Mouse (Mus musculus) limb, embryonic 13.5 days (tissue): ENCODE measurements around the gene Zscan10. TPM values are rescaled to one million over a fixed set of nuclear protein-coding genes. Genes with fewer than 3 reads are reported as not detected.

ENCODE experiments used
- ATAC-seq: fragments of 200-750 bp; cut with Nextera tagmentation; 2 replicates; pipeline ENCODE4 v1.8.0; 2017; ENCODE audit warnings: low read depth, moderate number of reproducible peaks, moderate TSS enrichment; ENCODE audit not compliant: low FRiP score
- H3K27ac ChIP-seq: fragments of 300-500 bp; sonication (generic); 2 replicates; pipeline ENCODE4 v1.5.1; 2015; ENCODE audit warnings: inconsistent platforms, mild to moderate bottlenecking, moderate library complexity
- H3K27me3 ChIP-seq: fragments of 300-500 bp; sonication (generic); 2 replicates; pipeline ENCODE4 v1.6.1; 2015; ENCODE audit warnings: mild to moderate bottlenecking, inconsistent platforms
- H3K36me3 ChIP-seq: fragments of 300-500 bp; sonication (generic); 2 replicates; pipeline ENCODE4 v1.6.1; 2015; ENCODE audit warnings: inconsistent platforms, mild to moderate bottlenecking, moderate library complexity
- H3K4me1 ChIP-seq: fragments of 300-500 bp; sonication (generic); 2 replicates; pipeline ENCODE4 v1.6.1; 2015; ENCODE audit warnings: inconsistent platforms
- H3K4me2 ChIP-seq: fragments of 300-500 bp; sonication (generic); replicated peaks from 2 replicates; pipeline ENCODE4 v1.6.1; 2015; ENCODE audit warnings: inconsistent platforms, mild to moderate bottlenecking, moderate library complexity
- H3K4me3 ChIP-seq: fragments of 300-500 bp; sonication (generic); 2 replicates; pipeline ENCODE4 v1.5.1; 2015; ENCODE audit warnings: moderate library complexity, mild to moderate bottlenecking, inconsistent platforms
- H3K9ac ChIP-seq: fragments of 300-500 bp; sonication (generic); 2 replicates; pipeline ENCODE4 v1.6.1; 2015; ENCODE audit warnings: mild to moderate bottlenecking, inconsistent platforms
- H3K9me3 ChIP-seq: fragments of 300-500 bp; sonication (generic); 2 replicates; pipeline ENCODE4 v1.6.1; 2016; ENCODE audit warnings: inconsistent platforms
- WGBS: fragments of 180-500 bp; shearing (Covaris S2); methylation state at CpG from one replicate; pipeline ENCODE4 v1.1.7; 2015; 5-methylcytosine and 5-hydroxymethylcytosine counted together
- polyA plus RNA-seq: library from polyadenylated mRNA; unstranded; fragments of >200 nt; fragmentation: Nextera tagmentation; extraction: Ambion mirVana; gene quantifications from 2 replicates; pipeline ENCODE4 v1.2.1, GENCODE M21; 2015

Zscan10 gene
- polyA plus RNA-seq, 1 experiment from 2014 or later = 0.57 TPM

GRCm38 (mm10) chr17:23566787-23567186, 33.9 kb upstream of the Zscan10 start:
- H3K36me3 ChIP-seq = no peaks in the 10 kb centered on the region
- H3K27ac ChIP-seq = no peak overlapping the region
- H3K27me3 ChIP-seq = no peaks in the 10 kb centered on the region
- H3K4me3 ChIP-seq = no peak overlapping the region
- H3K9me3 ChIP-seq = no peaks in the 10 kb centered on the region
- no peak for ATAC-seq
- 55% methylated on average over 5 of the region's 5 CpGs for WGBS
- peaks cover 15% of the 10 kb centered on the region for H3K4me1 ChIP-seq
- no peak overlapping the region for H3K9ac ChIP-seq
- no peak overlapping the region for H3K4me2 ChIP-seq

GRCm38 (mm10) chr17:23568370-23568769, 32.3 kb upstream of the Zscan10 start:
- peaks cover 10% of the 10 kb centered on the region for H3K36me3 ChIP-seq
- 40% methylated on average over 5 of the region's 5 CpGs for WGBS
- H3K4me1 ChIP-seq = peaks cover 9% of the 10 kb centered on the region
- no peak overlapping the region for H3K4me2 ChIP-seq
- no peak for ATAC-seq
- no peaks in the 10 kb centered on the region for H3K27me3 ChIP-seq
- no peak overlapping the region for H3K9ac ChIP-seq
- no peaks in the 10 kb centered on the region for H3K9me3 ChIP-seq
- no peak overlapping the region for H3K4me3 ChIP-seq
- no peak overlapping the region for H3K27ac ChIP-seq

- ATAC-seq = no peak
- Histone ChIP-seq H3K27ac (no peak overlapping the region), H3K4me2 (no peak overlapping the region), H3K27me3 (no peaks in the 10 kb centered on the region), H3K9ac (no peak overlapping the region), H3K9me3 (no peaks in the 10 kb centered on the region), H3K36me3 (peaks cover 27% of the 10 kb centered on the region), H3K4me1 (peaks cover 3% of the 10 kb centered on the region), H3K4me3 (no peak overlapping the region)
- WGBS = 45% methylated on average over 6 of the region's 6 CpGs
Measured at GRCm38 (mm10) chr17:23570017-23570416, 30.6 kb upstream of the Zscan10 start.

GRCm38 (mm10) chr17:23571084-23571483, 29.6 kb upstream of the Zscan10 start:
- no peaks in the 10 kb centered on the region for H3K27me3 ChIP-seq
- 11% methylated on average over 5 of the region's 5 CpGs for WGBS
- no peak for ATAC-seq
- no peak overlapping the region for H3K4me2 ChIP-seq
- H3K4me1 ChIP-seq = no peaks in the 10 kb centered on the region
- H3K27ac ChIP-seq = no peak overlapping the region
- H3K9me3 ChIP-seq = 0 out of 2 replicates have a peak, but pooled peaks cover under 1% of the 10 kb centered on the region
- H3K36me3 ChIP-seq = peaks cover 37% of the 10 kb centered on the region
- no peak overlapping the region for H3K9ac ChIP-seq
- H3K4me3 ChIP-seq = no peak overlapping the region

- Histone ChIP-seq H3K4me3 (no peak overlapping the region), H3K9me3 (0 out of 2 replicates have a peak, but pooled peaks cover 4% of the 10 kb centered on the region), H3K27ac (no peak overlapping the region), H3K27me3 (no peaks in the 10 kb centered on the region), H3K36me3 (peaks cover 47% of the 10 kb centered on the region), H3K9ac (no peak overlapping the region), H3K4me1 (no peaks in the 10 kb centered on the region), H3K4me2 (no peak overlapping the region)
- WGBS = 84% methylated on average over 6 of the region's 6 CpGs
- ATAC-seq = no peak
Measured at GRCm38 (mm10) chr17:23572059-23572458, 28.6 kb upstream of the Zscan10 start.

GRCm38 (mm10) chr17:23574130-23574529, 26.5 kb upstream of the Zscan10 start:
- H3K9ac ChIP-seq = no peak overlapping the region
- no peaks in the 10 kb centered on the region for H3K27me3 ChIP-seq
- 89% methylated on average over 8 of the region's 8 CpGs for whole genome bisulfite sequencing
- H3K4me3 ChIP-seq = no peak overlapping the region
- H3K4me2 ChIP-seq = no peak overlapping the region
- ATAC-seq = no peak
- 0 out of 2 replicates have a peak, but pooled peaks cover 4% of the 10 kb centered on the region for H3K9me3 ChIP-seq
- peaks cover 64% of the 10 kb centered on the region for H3K36me3 ChIP-seq
- no peaks in the 10 kb centered on the region for H3K4me1 ChIP-seq
- H3K27ac ChIP-seq = no peak overlapping the region

GRCm38 (mm10) chr17:23575951-23576552, 24.6 kb upstream of the Zscan10 start:
- peaks cover 84% of the 10 kb centered on the region for H3K36me3 ChIP-seq
- no peak for ATAC-seq

GRCm38 (mm10) chr17:23584786-23585185, 15.9 kb upstream of the Zscan10 start:
- H3K27me3 ChIP-seq = no peaks in the 10 kb centered on the region
- H3K36me3 ChIP-seq = peaks cover 36% of the 10 kb centered on the region
- H3K9me3 ChIP-seq = no peaks in the 10 kb centered on the region
- no peak overlapping the region for H3K27ac ChIP-seq
- peak overlapping the region; percentile 58 for H3K4me3 ChIP-seq
- H3K9ac ChIP-seq = peak overlapping the region; percentile 78
- H3K4me1 ChIP-seq = peaks cover 20% of the 10 kb centered on the region
- ATAC-seq = no peak
- peak overlapping the region; percentile 93 for H3K4me2 ChIP-seq
- 84% methylated on average over 8 of the region's 8 CpGs for WGBS

More at GRCm38 (mm10) chr17:23575951-23576552, 24.6 kb upstream of the Zscan10 start:
- no peak overlapping the region for H3K4me3 ChIP-seq
- H3K4me1 ChIP-seq = no peaks in the 10 kb centered on the region
- no peak overlapping the region for H3K4me2 ChIP-seq
- no peak overlapping the region for H3K9ac ChIP-seq
- H3K9me3 ChIP-seq = 0 out of 2 replicates have a peak, but pooled peaks cover 4% of the 10 kb centered on the region
- WGBS = 95% methylated on average over 38 of the region's 38 CpGs
- no peak overlapping the region for H3K27ac ChIP-seq
- H3K27me3 ChIP-seq = no peaks in the 10 kb centered on the region

GRCm38 (mm10) chr17:23585721-23586491, 14.8 kb upstream of the Zscan10 start:
- Histone ChIP-seq H3K36me3 (peaks cover 25% of the 10 kb centered on the region), H3K9me3 (no peaks in the 10 kb centered on the region), H3K4me2 (peak overlapping the region; percentile 93), H3K9ac (peak overlapping the region; percentile 78), H3K4me3 (peak overlapping the region; percentile 58), H3K27ac (no peak overlapping the region), H3K27me3 (no peaks in the 10 kb centered on the region), H3K4me1 (peaks cover 20% of the 10 kb centered on the region)
- WGBS = under 1% methylated on average over 22 of the region's 22 CpGs
- ATAC-seq = peak; percentile 88

- no peak overlapping the region for H3K27ac ChIP-seq
- no peaks in the 10 kb centered on the region for H3K27me3 ChIP-seq
- peaks cover 20% of the 10 kb centered on the region for H3K4me1 ChIP-seq
- 70% methylated on average over 2 of the region's 2 CpGs for WGBS
- no peaks in the 10 kb centered on the region for H3K9me3 ChIP-seq
- peaks cover 14% of the 10 kb centered on the region for H3K36me3 ChIP-seq
- H3K4me3 ChIP-seq = no peak overlapping the region
- H3K9ac ChIP-seq = no peak overlapping the region
- no peak overlapping the region for H3K4me2 ChIP-seq
- no peak for ATAC-seq
Measured at GRCm38 (mm10) chr17:23587253-23587652, 13.4 kb upstream of the Zscan10 start.

GRCm38 (mm10) chr17:23592208-23592925, 8.3 kb upstream of the Zscan10 start:
- 7% methylated on average over 34 of the region's 34 CpGs for WGBS
- Histone ChIP-seq H3K4me3 (peak overlapping the region; percentile 53), H3K4me2 (peak overlapping the region; percentile 73), H3K27ac (peak overlapping the region; percentile 81), H3K36me3 (no peaks in the 10 kb centered on the region), H3K4me1 (no peaks in the 10 kb centered on the region), H3K9ac (peak overlapping the region; percentile 67), H3K9me3 (no peaks in the 10 kb centered on the region), H3K27me3 (no peaks in the 10 kb centered on the region)
- ATAC-seq = peak; percentile 100

- peak; percentile 77 for ATAC-seq
- 9% methylated on average over 13 of the region's 13 CpGs for WGBS
- Histone ChIP-seq H3K9ac (peak overlapping the region; percentile 67), H3K9me3 (no peaks in the 10 kb centered on the region), H3K27me3 (no peaks in the 10 kb centered on the region), H3K36me3 (no peaks in the 10 kb centered on the region), H3K4me1 (no peaks in the 10 kb centered on the region), H3K4me3 (peak overlapping the region; percentile 53), H3K27ac (peak overlapping the region; percentile 81), H3K4me2 (peak overlapping the region; percentile 73)
Measured at GRCm38 (mm10) chr17:23592926-23593300, 7.7 kb upstream of the Zscan10 start.
